Mouse (Mus musculus) brown adipose tissue, adult 24 weeks (tissue): Measurements from ENCODE around the gene Atp6v1g1. TPM values are rescaled to one million over a fixed set of nuclear protein-coding genes. Genes with fewer than 3 reads are reported as not detected.

Source experiments
- H3K27ac ChIP-seq: fragments of 200-500 bp; replicated peaks from 2 replicates; pipeline ENCODE4 v1.5.1; 2012; ENCODE audit warnings: low read depth, mild to moderate bottlenecking, low read length
- H3K4me1 ChIP-seq: fragments of 200-500 bp; 2 replicates; pipeline ENCODE4 v1.6.1; 2012; ENCODE audit warnings: low read length, mixed read lengths; ENCODE audit not compliant: control insufficient read depth, insufficient read depth, insufficient read length
- H3K4me3 ChIP-seq: fragments of 200-500 bp; 2 replicates; pipeline ENCODE4 v1.5.1; 2012; ENCODE audit warnings: low read depth, mild to moderate bottlenecking, low read length, moderate library complexity; ENCODE audit not compliant: insufficient read depth
- polyA plus RNA-seq: library from polyadenylated mRNA; stranded (reverse); fragments of >200 nt; gene quantifications from 2 replicates; pipeline ENCODE4 v1.2.4, GENCODE M21; 2012; ENCODE audit not compliant: missing spikeins, insufficient read depth, insufficient read length

Atp6v1g1 gene
- 179 and 197 TPM in 2 replicates for polyA plus RNA-seq

DNA sequence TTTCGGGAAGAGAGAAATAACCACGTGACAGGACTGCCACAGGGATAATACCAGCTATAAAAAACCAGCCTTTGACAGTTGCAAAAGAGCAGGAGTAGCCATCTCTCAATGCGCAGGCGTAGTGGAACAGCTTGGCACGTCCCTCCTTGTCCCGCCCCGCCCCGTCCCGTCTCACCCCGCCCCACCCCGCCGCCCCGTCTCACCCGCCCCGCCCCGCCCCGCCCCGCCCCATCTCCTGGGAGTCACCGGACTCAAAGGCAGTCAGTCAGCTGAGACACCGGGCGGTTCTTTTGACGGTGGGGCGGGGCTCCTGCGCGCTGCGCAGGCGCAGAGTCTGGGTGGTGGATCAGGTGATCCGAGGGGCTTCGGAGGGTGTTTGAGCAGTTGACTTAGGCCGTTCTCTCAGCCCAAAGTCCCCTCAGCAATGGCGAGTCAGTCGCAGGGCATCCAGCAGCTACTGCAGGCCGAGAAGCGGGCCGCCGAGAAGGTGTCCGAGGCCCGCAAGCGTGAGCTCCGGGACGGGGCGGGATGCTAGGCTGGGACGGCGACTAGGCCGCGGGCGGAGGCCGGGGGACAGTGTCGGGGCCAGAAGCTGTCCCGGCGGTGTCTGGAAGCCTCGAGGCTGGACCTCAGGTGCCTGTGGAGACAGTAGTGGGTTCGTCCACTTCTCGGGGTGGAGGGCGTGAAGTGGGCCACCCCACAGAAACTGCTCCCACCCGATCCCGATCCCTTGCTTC lies at the start of gene Atp6v1g1:
Atp6v1g1 (plus strand) TSS at position 279 of the 737 bp plus-strand sequence.
- peak within 1 kb of the TSS; percentile 87 for H3K4me3 ChIP-seq
- peaks cover 17% of the 10 kb centered on the region; the same call in 1 of the 2 replicates for H3K4me1 ChIP-seq
- H3K27ac ChIP-seq = peak within 1 kb of the TSS; percentile 88

DNA sequence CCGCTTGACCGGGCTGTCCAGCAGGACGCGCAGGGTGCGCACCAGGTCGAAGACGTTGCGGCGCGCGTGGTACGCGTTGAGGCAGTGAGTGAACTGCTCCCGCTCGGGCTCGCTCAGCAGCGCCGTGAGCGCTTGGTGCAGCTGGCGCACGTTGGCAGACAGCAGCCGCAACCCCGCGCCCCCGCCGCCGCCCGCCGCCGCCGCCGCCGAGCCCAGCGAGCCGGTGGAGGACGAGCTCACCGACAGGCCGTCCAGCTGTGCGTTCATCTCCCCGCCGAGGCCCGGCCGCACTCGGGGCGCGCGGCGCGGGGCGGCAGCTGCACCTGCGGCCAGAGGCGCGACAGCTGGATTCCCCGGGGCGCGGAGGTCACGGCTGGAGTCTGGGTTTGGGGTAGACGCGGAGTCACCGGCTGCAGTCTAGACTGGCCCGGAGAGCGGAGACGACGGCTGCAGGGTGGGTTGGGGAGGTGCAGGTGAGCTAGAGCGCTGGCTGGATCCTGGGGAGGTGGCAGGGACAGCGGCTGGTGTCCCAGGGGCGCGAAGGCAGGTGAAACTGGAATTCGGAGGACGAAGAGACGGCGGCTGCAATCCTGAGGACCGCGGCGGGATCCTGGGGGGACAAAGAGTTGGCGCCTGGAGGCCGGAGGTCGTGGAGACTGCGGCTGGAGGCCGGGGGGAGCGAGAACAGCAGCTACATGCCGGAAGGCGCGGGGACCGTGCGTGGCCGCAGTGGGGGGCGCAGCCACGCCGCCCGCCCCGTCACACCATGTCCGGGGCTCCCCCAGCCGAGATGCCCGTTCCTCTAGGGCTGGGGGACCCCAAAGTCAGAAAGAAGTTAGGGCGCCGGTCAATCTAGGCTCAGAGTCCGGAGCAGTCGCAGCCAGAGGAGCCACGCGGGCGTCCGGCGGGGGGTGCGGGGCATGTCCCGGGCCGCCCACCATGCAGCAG lies 49.3 kb upstream of the Atp6v1g1 start:
- peak overlapping the region; percentile 54 for H3K4me3 ChIP-seq
- H3K27ac ChIP-seq = no peak overlapping the region
- no peaks in the 10 kb centered on the region; the same call in 1 of the 2 replicates for H3K4me1 ChIP-seq

DNA sequence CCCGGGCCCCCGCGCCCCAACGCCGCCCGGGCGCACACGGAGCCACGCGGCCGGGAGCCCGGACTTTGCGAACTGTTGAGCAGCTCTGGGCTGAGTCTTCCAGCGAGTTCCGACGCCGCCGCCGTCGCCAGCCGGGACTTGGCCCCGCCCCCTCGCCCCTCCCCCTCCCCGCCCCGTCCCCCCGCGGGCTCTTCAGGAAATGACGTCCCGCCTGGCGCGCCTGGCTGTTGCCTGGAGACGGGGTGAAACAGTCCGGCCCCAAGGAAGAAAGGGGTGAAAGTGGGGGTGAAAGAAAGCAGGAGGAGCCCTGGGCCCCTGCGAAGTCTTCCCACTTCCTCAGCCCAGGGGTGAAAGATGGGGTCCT lies 48.7 kb upstream of the Atp6v1g1 start, which contains the start of gene Whrn:
Whrn (minus strand) TSS at position 77 of the 364 bp plus-strand sequence.
- Histone ChIP-seq H3K27ac (no peak within 1 kb of the TSS), H3K4me1 (no peaks in the 10 kb centered on the region; the same call in 1 of the 2 replicates)

GRCm38 (mm10) chr4:63496312-63496711 lies 48.3 kb upstream of the Atp6v1g1 start:
- Histone ChIP-seq H3K4me3 (peak overlapping the region; percentile 68), H3K27ac (no peak overlapping the region), H3K4me1 (no peaks in the 10 kb centered on the region; the same call in 1 of the 2 replicates)

More for the DNA sequence above, 48.7 kb upstream of the Atp6v1g1 start, which contains the start of gene Whrn:
- peak within 1 kb of the TSS; percentile 68 for H3K4me3 ChIP-seq

- Histone ChIP-seq H3K27ac (no peak overlapping the region), H3K4me3 (no peak overlapping the region), H3K4me1 (no peaks in the 10 kb centered on the region; the same call in 1 of the 2 replicates)
These were observed 46.2 kb upstream of the Atp6v1g1 start for GRCm38 (mm10) chr4:63498346-63498745.

GRCm38 (mm10) chr4:63501050-63501449 lies 43.5 kb upstream of the Atp6v1g1 start:
- Histone ChIP-seq H3K4me1 (no peaks in the 10 kb centered on the region), H3K27ac (no peak overlapping the region), H3K4me3 (no peak overlapping the region)

GRCm38 (mm10) chr4:63503949-63504348 lies 40.6 kb upstream of the Atp6v1g1 start:
- no peak overlapping the region for H3K27ac ChIP-seq
- H3K4me3 ChIP-seq = no peak overlapping the region
- no peaks in the 10 kb centered on the region for H3K4me1 ChIP-seq

- no peak overlapping the region for H3K4me3 ChIP-seq
- H3K4me1 ChIP-seq = no peaks in the 10 kb centered on the region
- no peak overlapping the region for H3K27ac ChIP-seq
These were observed 37.1 kb upstream of the Atp6v1g1 start for GRCm38 (mm10) chr4:63507478-63507877.

DNA sequence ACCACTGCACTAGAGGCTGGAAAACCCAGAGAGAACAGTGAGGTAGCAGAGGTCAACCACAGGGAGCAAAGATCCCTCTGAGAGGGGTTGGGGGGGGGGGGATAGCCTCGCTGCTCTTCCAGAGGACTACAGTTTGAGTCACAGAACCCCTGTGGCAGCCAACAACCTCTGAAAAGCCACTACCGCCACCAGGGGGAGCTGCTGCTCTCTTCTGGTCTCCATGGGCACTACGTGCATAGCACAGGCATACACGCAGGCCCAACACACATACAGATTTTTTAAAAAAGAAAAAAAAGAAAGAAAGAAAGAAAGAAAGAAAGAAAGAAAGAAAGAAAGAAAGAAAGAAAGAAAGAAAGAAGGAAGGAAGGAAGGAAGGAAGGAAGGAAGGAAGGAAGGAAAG lies 36.3 kb upstream of the Atp6v1g1 start:
- Histone ChIP-seq H3K4me3 (no peak overlapping the region), H3K4me1 (no peaks in the 10 kb centered on the region), H3K27ac (no peak overlapping the region)

GRCm38 (mm10) chr4:63512921-63513320 lies 31.7 kb upstream of the Atp6v1g1 start:
- Histone ChIP-seq H3K27ac (no peak overlapping the region), H3K4me3 (no peak overlapping the region), H3K4me1 (no peaks in the 10 kb centered on the region)

GRCm38 (mm10) chr4:63514454-63514984 lies 30.1 kb upstream of the Atp6v1g1 start:
- Histone ChIP-seq H3K4me3 (no peak overlapping the region), H3K4me1 (no peaks in the 10 kb centered on the region), H3K27ac (no peak overlapping the region)

DNA sequence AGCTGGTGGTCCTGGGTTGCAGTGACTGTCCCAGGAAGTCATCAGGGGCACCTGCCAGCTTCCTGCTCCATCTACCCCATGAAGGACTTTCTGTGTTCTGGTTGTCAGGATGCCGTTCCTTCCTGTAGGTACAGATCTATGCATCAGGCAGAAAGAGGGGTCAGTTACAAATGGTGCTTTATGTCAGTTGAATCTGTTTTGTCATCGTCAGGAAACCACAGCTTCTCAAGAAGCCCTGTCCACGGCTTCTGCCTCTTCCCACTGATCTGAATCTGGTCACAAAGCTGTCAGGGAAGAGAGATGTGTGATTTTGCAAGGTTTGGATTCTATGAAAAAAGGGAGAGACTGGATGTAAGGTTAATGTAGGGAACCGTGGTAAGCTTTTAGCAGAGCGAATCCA lies 29.6 kb upstream of the Atp6v1g1 start:
- Histone ChIP-seq H3K4me3 (no peak overlapping the region), H3K27ac (no peak overlapping the region), H3K4me1 (no peaks in the 10 kb centered on the region)

GRCm38 (mm10) chr4:63521813-63522419 lies 22.7 kb upstream of the Atp6v1g1 start:
- Histone ChIP-seq H3K27ac (no peak overlapping the region), H3K4me3 (no peak overlapping the region), H3K4me1 (no peaks in the 10 kb centered on the region)

GRCm38 (mm10) chr4:63525514-63525913 lies 19.1 kb upstream of the Atp6v1g1 start:
- Histone ChIP-seq H3K4me3 (no peak overlapping the region), H3K27ac (no peak overlapping the region), H3K4me1 (no peaks in the 10 kb centered on the region)

- Histone ChIP-seq H3K27ac (no peak overlapping the region), H3K4me3 (no peak overlapping the region), H3K4me1 (no peaks in the 10 kb centered on the region)
These were observed 15.6 kb upstream of the Atp6v1g1 start for GRCm38 (mm10) chr4:63528946-63529345.
